Mouse (Mus musculus) CH12.LX (cell line): ENCODE results near the gene Ndufs6.

Source experiments
- CTCF ChIP-seq, 2 experiments: IDR thresholded peaks in 1 of 2; conservative IDR thresholded peaks in 1 of 2; 2 replicates each; pipeline ENCODE4 v1.5.1; 2011 to 2012; ENCODE audit warnings: low read depth in 2 of 2, low read length in 2 of 2, improper control_type of control experiment in 1 of 2, inconsistent platforms in 1 of 2, mild to moderate bottlenecking in 1 of 2, moderate library complexity in 1 of 2
- EP300 ChIP-seq: IDR thresholded peaks from 2 replicates; pipeline ENCODE4 v1.6.1; 2011; ENCODE audit warnings: low read length, improper control_type of control experiment
- ETS1 ChIP-seq: conservative IDR thresholded peaks from 2 replicates; pipeline ENCODE4 v1.6.1; 2012; ENCODE audit warnings: low read depth, mild to moderate bottlenecking, inconsistent platforms, low read length, improper control_type of control experiment, moderate library complexity
- MAX ChIP-seq: IDR thresholded peaks from 2 replicates; pipeline ENCODE4 v1.6.1; 2011; ENCODE audit warnings: low read length, improper control_type of control experiment
- MXI1 ChIP-seq: IDR thresholded peaks from 2 replicates; pipeline ENCODE4 v1.6.1; 2011; ENCODE audit warnings: mild to moderate bottlenecking, low read depth, low read length, improper control_type of control experiment
- MYC ChIP-seq: IDR thresholded peaks from 2 replicates; pipeline ENCODE4 v1.6.1; 2011; ENCODE audit warnings: low read depth, mild to moderate bottlenecking, improper control_type of control experiment, low read length
- NELFE ChIP-seq: IDR thresholded peaks from 2 replicates; pipeline ENCODE4 v1.6.1; 2011; ENCODE audit warnings: low read depth, low read length, improper control_type of control experiment
- POLR2A ChIP-seq: IDR thresholded peaks from 2 replicates; pipeline ENCODE4 v1.6.1; 2011; ENCODE audit warnings: low read depth, mild to moderate bottlenecking, improper control_type of control experiment, low read length
- RCOR1 ChIP-seq: conservative IDR thresholded peaks from 2 replicates; pipeline ENCODE4 v1.6.1; 2012; ENCODE audit warnings: low read depth, mild to moderate bottlenecking, inconsistent platforms, low read length, improper control_type of control experiment
- SIN3A ChIP-seq: IDR thresholded peaks from 2 replicates; pipeline ENCODE4 v1.6.1; 2012; ENCODE audit warnings: low read length, improper control_type of control experiment, inconsistent platforms
- UBTF ChIP-seq: IDR thresholded peaks from 2 replicates; pipeline ENCODE4 v1.6.1; 2012; ENCODE audit warnings: low read depth, mild to moderate bottlenecking, inconsistent platforms, low read length, improper control_type of control experiment, moderate library complexity
- ZNF384 ChIP-seq: IDR thresholded peaks from 2 replicates; pipeline ENCODE4 v1.6.1; 2012; ENCODE audit warnings: low read depth, low read length, improper control_type of control experiment, inconsistent platforms

DNA sequence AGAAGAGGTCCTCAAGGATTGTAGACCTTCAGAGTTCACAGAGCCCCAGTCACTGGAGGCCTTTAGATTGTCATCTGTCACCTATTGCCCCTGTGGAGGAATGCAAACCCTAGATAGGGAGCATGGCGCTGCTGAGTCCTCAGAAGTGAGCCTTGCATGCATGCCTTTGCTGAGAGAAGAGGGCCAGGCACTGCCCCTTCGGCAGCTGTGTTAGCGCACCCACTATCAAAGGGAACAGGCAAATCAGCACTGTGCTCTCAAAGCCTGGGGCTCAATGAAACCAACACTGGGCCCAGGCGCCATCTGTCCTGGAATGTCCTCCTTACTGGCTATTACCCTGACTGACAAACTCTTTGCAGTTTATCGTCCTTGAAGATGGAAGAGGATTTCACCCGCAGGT lies 23.6 kb downstream of the Ndufs6 start:
- TF ChIP-seq POLR2A (no peak), MAX (no peak), CTCF (conservative IDR thresholded peaks at IDR 0.05 in 1 of 2, IDR thresholded peaks at IDR 0.05 in 1 of 2; ENCODE audit: low read depth in 2 of 2, low read length in 2 of 2) (no peak), NELFE (no peak), UBTF (no peak), ZNF384 (no peak), MXI1 (no peak), EP300 (no peak), MYC (no peak), ETS1 (no peak), SIN3A (no peak), RCOR1 (no peak)
